Mouse (Mus musculus) neural tube, embryonic 14.5 days (tissue): ENCODE measurements around the gene Rdh8. TPM values are rescaled to one million over a fixed set of nuclear protein-coding genes. Genes with fewer than 3 reads are reported as not detected.

Source experiments
- ATAC-seq: fragments of 200-750 bp; cut with Nextera tagmentation; 2 replicates; pipeline ENCODE4 v1.8.0; 2017; ENCODE audit warnings: low read depth, mild to moderate bottlenecking, moderate TSS enrichment, moderate library complexity
- H3K27ac ChIP-seq: fragments of 300-500 bp; sonication (generic); 2 replicates; pipeline ENCODE4 v1.5.1; 2014; ENCODE audit warnings: low read depth, mild to moderate bottlenecking, control low read depth, low read length, moderate library complexity, mixed read lengths
- H3K27me3 ChIP-seq: fragments of 300-500 bp; sonication (generic); 2 replicates; pipeline ENCODE4 v1.6.1; 2014; ENCODE audit warnings: low read length; ENCODE audit not compliant: control insufficient read depth, insufficient read depth
- H3K36me3 ChIP-seq: fragments of 300-500 bp; sonication (generic); 2 replicates; pipeline ENCODE4 v1.6.1; 2014; ENCODE audit warnings: low read length, mixed read lengths; ENCODE audit not compliant: control insufficient read depth, insufficient read depth
- H3K4me1 ChIP-seq: fragments of 300-500 bp; sonication (generic); 2 replicates; pipeline ENCODE4 v1.6.1; 2014; ENCODE audit warnings: low read length; ENCODE audit not compliant: control insufficient read depth, insufficient read depth
- H3K4me2 ChIP-seq: fragments of 300-500 bp; sonication (generic); 2 replicates; pipeline ENCODE4 v1.6.1; 2014; ENCODE audit warnings: mild to moderate bottlenecking, low read depth, low read length, control low read depth
- H3K4me3 ChIP-seq: fragments of 300-500 bp; sonication (generic); 2 replicates; pipeline ENCODE4 v1.5.1; 2014; ENCODE audit warnings: low read depth, low read length, control low read depth, mixed read lengths
- H3K9ac ChIP-seq: fragments of 300-500 bp; sonication (generic); replicated peaks from 2 replicates; pipeline ENCODE4 v1.6.1; 2014; ENCODE audit warnings: low read depth, mild to moderate bottlenecking, control low read depth, low read length, mixed read lengths
- H3K9me3 ChIP-seq: fragments of 300-500 bp; sonication (generic); 2 replicates; pipeline ENCODE4 v1.6.1; 2016; ENCODE audit warnings: low read length; ENCODE audit not compliant: control insufficient read depth
- WGBS: fragments of 180-500 bp; shearing (Covaris S2); extraction: QIAGEN DNeasy Blood & Tissue Kit; methylation state at CpG from one replicate; pipeline ENCODE4 v1.1.7; 2014; 5-methylcytosine and 5-hydroxymethylcytosine counted together
- polyA plus RNA-seq: library from polyadenylated mRNA; unstranded; fragments of >200 nt; fragmentation: Nextera tagmentation; extraction: Ambion mirVana; gene quantifications from 2 replicates; pipeline ENCODE4 v1.2.1, GENCODE M21; 2014

Rdh8 gene
- polyA plus RNA-seq, 1 experiment from 2014 or later: not detected

DNA sequence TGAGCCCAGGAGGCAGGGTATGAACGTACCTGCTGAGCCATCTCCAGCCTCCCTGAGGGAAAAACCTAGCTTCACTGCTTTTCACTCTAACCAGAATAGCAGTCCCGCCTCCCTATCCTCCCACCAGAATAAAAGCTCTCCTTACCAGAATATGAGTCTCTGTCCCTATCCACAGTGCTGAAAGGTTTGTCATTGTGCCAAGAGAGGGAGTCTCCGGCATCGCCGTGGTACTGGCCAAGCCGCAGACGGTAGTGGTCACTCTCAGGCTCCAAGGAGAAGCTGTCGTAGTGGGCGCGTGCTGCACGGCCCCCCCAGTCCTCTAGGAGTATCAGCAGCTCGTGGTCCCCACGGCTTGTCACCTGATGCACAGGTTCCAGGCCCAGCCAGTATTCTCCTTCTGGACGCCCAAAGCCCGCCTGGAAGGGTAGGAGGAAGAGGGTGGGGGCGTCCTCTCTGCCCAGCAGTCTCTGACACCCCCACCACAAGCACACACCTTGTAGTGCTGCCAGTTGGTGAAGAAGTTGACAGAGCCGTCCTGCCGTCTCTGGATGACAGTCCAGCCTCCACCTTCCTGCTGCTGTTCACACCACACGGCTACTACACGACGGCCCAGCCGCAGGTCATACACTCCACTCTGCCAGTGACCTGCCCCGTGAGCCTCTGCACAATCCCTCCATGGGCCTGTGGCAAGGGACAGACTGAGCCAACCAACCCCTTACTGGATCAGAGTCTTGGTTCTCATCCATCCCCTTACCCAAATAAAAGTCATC, 56.9 kb downstream of the Rdh8 start:
- Histone ChIP-seq H3K4me3 (no peak overlapping the region), H3K4me2 (no peak overlapping the region), H3K9me3 (no peaks in the 10 kb centered on the region), H3K36me3 (no peaks in the 10 kb centered on the region), H3K27ac (no peak overlapping the region), H3K27me3 (peaks cover 3% of the 10 kb centered on the region), H3K4me1 (no peaks in the 10 kb centered on the region; the same call in 1 of the 2 replicates), H3K9ac (no peak overlapping the region)
- 68% methylated on average over 23 of the region's 23 CpGs for WGBS
- no peak for ATAC-seq

Other genes starting within 250 kb of the Rdh8 start
- 53.3 and 65.2 TPM in 2 replicates for gene Zfp846, start 237.2 kb upstream of the Rdh8 start, polyA plus RNA-seq
- gene Ubl5, start 175.6 kb upstream of the Rdh8 start, polyA plus RNA-seq: 464 and 488 TPM in 2 replicates
- 9.6 and 10.6 TPM in 2 replicates for gene Fbxl12, start 173.7 kb upstream of the Rdh8 start, polyA plus RNA-seq
- gene Pin1, start 166.4 kb upstream of the Rdh8 start, polyA plus RNA-seq: 61.1 and 68.8 TPM in 2 replicates
- 155 and 202 TPM in 2 replicates for gene Olfm2, start 72.2 kb upstream of the Rdh8 start, polyA plus RNA-seq
- 0.76 and 0.98 TPM in 2 replicates for gene Col5a3, start 3.4 kb upstream of the Rdh8 start, polyA plus RNA-seq
- gene A230050P20Rik, start 50.1 kb downstream of the Rdh8 start, polyA plus RNA-seq: 4.3 and 7.2 TPM in 2 replicates
- gene Angptl6, start 61.2 kb downstream of the Rdh8 start, polyA plus RNA-seq: 11.1 and 14.5 TPM in 2 replicates
- 41.7 and 49.0 TPM in 2 replicates for gene Ppan, start 69.7 kb downstream of the Rdh8 start, polyA plus RNA-seq
- gene Eif3g, start 80.1 kb downstream of the Rdh8 start, polyA plus RNA-seq: 226 and 228 TPM in 2 replicates
- gene Dnmt1, start 141.4 kb downstream of the Rdh8 start, polyA plus RNA-seq: 41.1 and 42.7 TPM in 2 replicates
- 7.4 and 8.7 TPM in 2 replicates for gene S1pr2, start 158.3 kb downstream of the Rdh8 start, polyA plus RNA-seq
- gene Mrpl4, start 184.2 kb downstream of the Rdh8 start, polyA plus RNA-seq: 103 and 115 TPM in 2 replicates
- 1.4 and 3.6 TPM in 2 replicates for gene Icam1, start 197.5 kb downstream of the Rdh8 start, polyA plus RNA-seq
- 0.27 TPM in 1 of 2 replicates, not detected in the other for gene Icam4, start 210.9 kb downstream of the Rdh8 start, polyA plus RNA-seq
- gene Icam5, start 213.6 kb downstream of the Rdh8 start, polyA plus RNA-seq: 1.3 and 1.6 TPM in 2 replicates
- gene Zglp1, start 248.6 kb downstream of the Rdh8 start, polyA plus RNA-seq: 1.2 and 2.7 TPM in 2 replicates